12 mouse cellular contexts compared by ENCODE assay signal in the genomic region with DNA sequence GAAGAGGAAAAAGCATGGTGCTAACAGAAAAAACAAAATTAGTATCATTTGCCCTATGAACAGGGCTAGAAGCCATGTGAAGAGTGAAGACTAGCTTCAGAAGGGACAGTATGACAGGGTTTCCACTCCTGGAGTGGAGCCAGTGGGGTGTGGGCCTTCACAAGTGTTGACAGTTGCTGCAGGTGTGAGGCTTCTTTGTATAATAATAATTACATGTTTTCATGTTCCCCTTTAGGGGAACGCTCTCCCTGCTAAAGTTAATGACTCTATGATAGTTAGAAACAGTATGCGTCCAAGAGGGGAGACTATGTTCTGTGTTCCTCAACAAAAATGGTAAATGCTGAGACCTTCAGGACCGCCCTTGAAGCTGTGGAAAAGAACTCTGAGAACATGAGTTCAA. TPM values are rescaled to one million over a fixed set of nuclear protein-coding genes. Genes with fewer than 3 reads are reported as not detected.
DNase-seq lines count a peak whose midpoint lies in the region; ATAC-seq and TF ChIP-seq lines count a peak whose summit lies in the region.
"Had no signal": no experiment of that assay in that cellular context is flagged by ENCODE, and none has a peak within 500 bp of the region (broad histone marks: within the 10 kb centered on the region; RNA-seq: fewer than 3 reads in every experiment).

No protein-coding gene starts in this region.

- H3K27ac ChIP-seq in heart, embryonic 10.5 days, result peak overlapping the region; percentile 100
- H3K27ac ChIP-seq in hindbrain, embryonic 15.5 days (replicated peaks), result peak overlapping the region; percentile 98; the same call in 1 of the 2 replicates
- peak overlapping the region; percentile 97; the same call in 1 of the 2 replicates for H3K27ac ChIP-seq in midbrain, embryonic 12.5 days (replicated peaks)

- peak overlapping the region; percentile 97; the same call in 1 of the 2 replicates for H3K4me3 ChIP-seq in heart, embryonic 10.5 days
- peak overlapping the region; percentile 78; the same call in 1 of the 2 replicates for H3K4me3 ChIP-seq in G1E (ENCODE audit: low read depth, low read length)
- peak overlapping the region; percentile 96 for H3K4me3 ChIP-seq in hindbrain, embryonic 15.5 days
- no peak overlapping the region for H3K4me3 ChIP-seq in midbrain, embryonic 12.5 days

- no peak for TF ChIP-seq CTCF in G1E (IDR thresholded peaks at IDR 0.05; ENCODE audit: low read depth, low read length)

- peaks cover 17% of the 10 kb centered on the region for H3K4me1 ChIP-seq in heart, embryonic 10.5 days
- H3K4me1 ChIP-seq in G1E (ENCODE audit: insufficient read depth, low read depth, low read length), result peaks cover 16% of the 10 kb centered on the region
- peaks cover 37% of the 10 kb centered on the region for H3K4me1 ChIP-seq in hindbrain, embryonic 15.5 days (replicated peaks)
- peaks cover 27% of the 10 kb centered on the region for H3K4me1 ChIP-seq in midbrain, embryonic 12.5 days

- peaks cover 4% of the 10 kb centered on the region; the same call in 1 of the 2 replicates for H3K9me3 ChIP-seq in heart, embryonic 10.5 days
- peaks cover 46% of the 10 kb centered on the region for H3K9me3 ChIP-seq in G1E (replicated peaks)
- H3K9me3 ChIP-seq in hindbrain, embryonic 15.5 days, result no peaks in the 10 kb centered on the region
- peaks cover 12% of the 10 kb centered on the region; the same call in 1 of the 2 replicates for H3K9me3 ChIP-seq in midbrain, embryonic 12.5 days

- WGBS in heart, embryonic 10.5 days, result 93% methylated on average over 3 of the region's 3 CpGs
- 97% methylated on average over 3 of the region's 3 CpGs for WGBS in hindbrain, embryonic 15.5 days
- WGBS in midbrain, embryonic 12.5 days, result 95% methylated on average over 3 of the region's 3 CpGs

- peak overlapping the region; percentile 94; the same call in 1 of the 2 replicates for H3K9ac ChIP-seq in hindbrain, embryonic 15.5 days
- no peak overlapping the region; the same call in 1 of the 2 replicates for H3K9ac ChIP-seq in midbrain, embryonic 12.5 days (replicated peaks)

- peaks cover 3% of the 10 kb centered on the region; the same call in 1 of the 2 replicates for H3K36me3 ChIP-seq in heart, embryonic 10.5 days
- H3K36me3 ChIP-seq in G1E (replicated peaks), result peaks cover 19% of the 10 kb centered on the region
- H3K36me3 ChIP-seq in hindbrain, embryonic 15.5 days, result no peaks in the 10 kb centered on the region
- H3K36me3 ChIP-seq in midbrain, embryonic 12.5 days, result no peaks in the 10 kb centered on the region

- ATAC-seq in G1E (ENCODE audit: extremely low read depth, insufficient number of reproducible peaks, low FRiP score, poor library complexity, severe bottlenecking), result no peak
- ATAC-seq in hindbrain, embryonic 15.5 days (ENCODE audit: low FRiP score, low read depth), result no peak
- ATAC-seq in midbrain, embryonic 12.5 days (ENCODE audit: low FRiP score, low read depth), result no peak

- intact Hi-C loops in left cerebral cortex, postnatal 4 days (cut with DNase I), result no loop called here

- DNase-seq in heart, embryonic 10.5 days (ENCODE audit: low spot score), result no peak
- DNase-seq in heart, postnatal 4 days, result no peak
- DNase-seq in G1E (ENCODE audit: low spot score), result no peak
- no peak for DNase-seq in left cerebral cortex, postnatal 4 days
- no peak for DNase-seq in urinary bladder, postnatal 25 days (ENCODE audit: low spot score)
- no peak for DNase-seq in layer of hippocampus, postnatal 36 days
- DNase-seq: cerebellum, postnatal 25 days; thymus, postnatal 25 days had no signal

- peak overlapping the region; percentile 92 for H3K4me2 ChIP-seq in hindbrain, embryonic 15.5 days
- peak overlapping the region; percentile 90; the same call in 1 of the 2 replicates for H3K4me2 ChIP-seq in midbrain, embryonic 12.5 days (replicated peaks)

- H3K27me3 ChIP-seq in heart, embryonic 10.5 days (ENCODE audit: insufficient read depth, poor library complexity, severe bottlenecking), result no peaks in the 10 kb centered on the region
- H3K27me3 ChIP-seq in G1E (ENCODE audit: insufficient read depth, low read length), result no peaks in the 10 kb centered on the region
- H3K27me3 ChIP-seq in hindbrain, embryonic 15.5 days, result no peaks in the 10 kb centered on the region
- H3K27me3 ChIP-seq in midbrain, embryonic 12.5 days, result no peaks in the 10 kb centered on the region

RNA-seq across cellular contexts. Expression of gene 6820408C15Rik, which starts 0.4 kb away (rescaled TPM):
- 1.2 and 1.4 TPM in 2 replicates for polyA plus RNA-seq in heart, embryonic 10.5 days (2016; fragmentation: Nextera tagmentation; extraction: Ambion mirVana)
- 1 to 10 TPM; 3.8 to 4.0 TPM for total RNA-seq in heart, postnatal 4 days (2021)
- 2.1 and 3.8 TPM in 2 replicates for total RNA-seq in G1E (2014; fragmentation: Nextera tagmentation)
- total RNA-seq in G1E (2017), result 0.49 and 0.64 TPM in 2 replicates
- polyA plus RNA-seq in G1E (2012), result 0.17 and 0.18 TPM in 2 replicates
- 2.2 and 2.3 TPM in 2 replicates for polyA plus RNA-seq in hindbrain, embryonic 15.5 days (2015; fragmentation: Nextera tagmentation; extraction: Ambion mirVana)
- 0.54 and 1.1 TPM in 2 replicates for polyA plus RNA-seq in midbrain, embryonic 12.5 days (2016; fragmentation: Nextera tagmentation; extraction: Ambion mirVana)
- total RNA-seq in left cerebral cortex, postnatal 4 days (2021), result 1 to 10 TPM; 2.6 to 3.1 TPM
- total RNA-seq in layer of hippocampus, postnatal 36 days (2021), result 1 to 10 TPM; 2.5 to 2.6 TPM

RNA-seq across cellular contexts. Expression of gene Zcchc3, which starts 1.0 kb away (rescaled TPM):
- polyA plus RNA-seq in heart, embryonic 10.5 days (2016; fragmentation: Nextera tagmentation; extraction: Ambion mirVana), result 50.6 and 71.3 TPM in 2 replicates
- 10 to 100 TPM; 24.9 to 27.4 TPM for total RNA-seq in heart, postnatal 4 days (2021)
- total RNA-seq in G1E (2014; fragmentation: Nextera tagmentation), result 21.1 and 23.7 TPM in 2 replicates
- total RNA-seq in G1E (2017), result 12.4 and 12.9 TPM in 2 replicates
- polyA plus RNA-seq in G1E (2012), result 21.8 and 22.8 TPM in 2 replicates
- polyA plus RNA-seq in hindbrain, embryonic 15.5 days (2015; fragmentation: Nextera tagmentation; extraction: Ambion mirVana), result 18.6 TPM in 2 replicates
- polyA plus RNA-seq in midbrain, embryonic 12.5 days (2016; fragmentation: Nextera tagmentation; extraction: Ambion mirVana), result 51.3 and 53.3 TPM in 2 replicates
- total RNA-seq in left cerebral cortex, postnatal 4 days (2021), result 10 to 100 TPM; 12.5 to 13.8 TPM
- total RNA-seq in layer of hippocampus, postnatal 36 days (2021), result 10 to 100 TPM in 1 of 2 experiments, 1 to 10 TPM in 1; 9.3 to 10.0 TPM

RNA-seq across cellular contexts. Expression of gene Sox12, which starts 17.9 kb away (rescaled TPM):
- polyA plus RNA-seq in heart, embryonic 10.5 days (2016; fragmentation: Nextera tagmentation; extraction: Ambion mirVana), result 6.7 and 10.5 TPM in 2 replicates
- total RNA-seq in heart, postnatal 4 days (2021), result 10 to 100 TPM; 42.3 to 42.6 TPM
- total RNA-seq in G1E (2014; fragmentation: Nextera tagmentation) (29.4 and 34.4 TPM in 2 replicates), G1E (2017) (0.98 and 1.7 TPM in 2 replicates)
- 60.0 and 62.8 TPM in 2 replicates for polyA plus RNA-seq in G1E (2012)
- 13.8 and 14.9 TPM in 2 replicates for polyA plus RNA-seq in hindbrain, embryonic 15.5 days (2015; fragmentation: Nextera tagmentation; extraction: Ambion mirVana)
- polyA plus RNA-seq in midbrain, embryonic 12.5 days (2016; fragmentation: Nextera tagmentation; extraction: Ambion mirVana), result 15.6 and 18.7 TPM in 2 replicates
- total RNA-seq in left cerebral cortex, postnatal 4 days (2021), result 100 to 1,000 TPM; 102 to 105 TPM
- total RNA-seq in layer of hippocampus, postnatal 36 days (2021), result 10 to 100 TPM; 15.5 to 15.7 TPM

RNA-seq across cellular contexts. Expression of gene Nrsn2, which starts 39.3 kb away (rescaled TPM):
- 3.1 and 3.3 TPM in 2 replicates for polyA plus RNA-seq in heart, embryonic 10.5 days (2016; fragmentation: Nextera tagmentation; extraction: Ambion mirVana)
- not detected for total RNA-seq in heart, postnatal 4 days (2021)
- total RNA-seq in G1E (2014; fragmentation: Nextera tagmentation), result not detected in 2 replicates
- total RNA-seq in G1E (2017), result 0.17 TPM in 1 of 2 replicates, not detected in the other
- polyA plus RNA-seq in G1E (2012), result not detected in 2 replicates
- polyA plus RNA-seq in hindbrain, embryonic 15.5 days (2015; fragmentation: Nextera tagmentation; extraction: Ambion mirVana), result 50.6 and 60.3 TPM in 2 replicates
- 12.5 and 16.1 TPM in 2 replicates for polyA plus RNA-seq in midbrain, embryonic 12.5 days (2016; fragmentation: Nextera tagmentation; extraction: Ambion mirVana)
- total RNA-seq in left cerebral cortex, postnatal 4 days (2021), result 10 to 100 TPM; 18.7 to 27.1 TPM
- total RNA-seq in layer of hippocampus, postnatal 36 days (2021), result 10 to 100 TPM; 67.2 to 85.4 TPM
- total RNA-seq: granulocyte monocyte progenitor cell, adult 5-6 weeks had no signal

RNA-seq across cellular contexts. Expression of gene Defb23, which starts 48.6 kb away (rescaled TPM):
- not detected in 2 replicates for polyA plus RNA-seq in heart, embryonic 10.5 days (2016; fragmentation: Nextera tagmentation; extraction: Ambion mirVana)
- not detected for total RNA-seq in heart, postnatal 4 days (2021)
- not detected in 2 replicates for total RNA-seq in G1E (2014; fragmentation: Nextera tagmentation)
- 0.29 TPM in 1 of 2 replicates, not detected in the other for total RNA-seq in G1E (2017)
- not detected in 2 replicates for polyA plus RNA-seq in G1E (2012)
- not detected in 2 replicates for polyA plus RNA-seq in hindbrain, embryonic 15.5 days (2015; fragmentation: Nextera tagmentation; extraction: Ambion mirVana)
- not detected in 2 replicates for polyA plus RNA-seq in midbrain, embryonic 12.5 days (2016; fragmentation: Nextera tagmentation; extraction: Ambion mirVana)
- total RNA-seq in left cerebral cortex, postnatal 4 days (2021), result not detected
- not detected for total RNA-seq in layer of hippocampus, postnatal 36 days (2021)
- total RNA-seq: granulocyte monocyte progenitor cell, adult 5-6 weeks; left cerebral cortex, postnatal 36 days had no signal
